ENCODE assay signal across 9 mouse cellular contexts in the genomic region with DNA sequence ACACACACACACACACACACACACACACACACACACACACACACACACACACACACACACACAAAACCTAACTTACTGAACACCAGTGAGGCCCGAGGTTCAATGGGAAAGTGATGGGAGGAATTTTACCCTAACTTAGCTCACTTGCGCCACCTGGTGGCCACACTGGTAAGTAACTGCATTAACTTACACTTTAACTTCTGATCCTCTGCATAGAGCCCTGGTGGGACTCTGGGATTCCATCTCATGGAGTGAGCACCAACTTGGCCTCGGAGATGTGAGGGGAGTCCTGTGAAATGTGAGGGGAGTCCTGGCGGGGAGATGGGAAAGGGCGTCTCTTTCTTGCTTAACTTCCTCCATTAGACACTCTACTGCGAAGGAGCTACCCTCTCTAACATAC. TPM values are rescaled to one million over a fixed set of nuclear protein-coding genes. Genes with fewer than 3 reads are reported as not detected.
DNase-seq lines count a peak whose midpoint lies in the region; ATAC-seq and TF ChIP-seq lines count a peak whose summit lies in the region.
"Had no signal": no experiment of that assay in that cellular context is flagged by ENCODE, and none has a peak within 500 bp of the region (broad histone marks: within the 10 kb centered on the region; RNA-seq: fewer than 3 reads in every experiment).

No protein-coding gene starts in this region.

- WGBS in forebrain, embryonic 14.5 days = 22% methylated on average over 6 of the region's 6 CpGs
- WGBS in hindbrain, postnatal 0 days = 19% methylated on average over 6 of the region's 6 CpGs
- 24% methylated on average over 6 of the region's 6 CpGs for WGBS in midbrain, embryonic 13.5 days

- CTCF ChIA-PET in Patski (lab: Charles Lee) = interaction anchor here (0.8 to 4.4 kb wide), 10 partner anchors 13 to 145 kb away, joined by 3 to 35 read pairs (median 4); no protein-coding TSS in a partner anchor

- H3K4me2 ChIP-seq in forebrain, embryonic 14.5 days (ENCODE audit: low read length) = no peak overlapping the region
- H3K4me2 ChIP-seq in hindbrain, postnatal 0 days (ENCODE audit: low read depth, low read length) = no peak overlapping the region
- no peak overlapping the region for H3K4me2 ChIP-seq in midbrain, embryonic 13.5 days (replicated peaks)
- H3K4me2 ChIP-seq: lung, embryonic 15.5 days had no signal

- H3K9ac ChIP-seq in forebrain, embryonic 14.5 days (ENCODE audit: low read length) = no peak overlapping the region
- H3K9ac ChIP-seq in hindbrain, postnatal 0 days (replicated peaks; ENCODE audit: low read length) = no peak overlapping the region
- H3K9ac ChIP-seq in midbrain, embryonic 13.5 days (replicated peaks) = no peak overlapping the region
- H3K9ac ChIP-seq: lung, embryonic 15.5 days had no signal

- no peak for ATAC-seq in Patski
- peak; percentile 47 for ATAC-seq in forebrain, embryonic 14.5 days
- peak; percentile 61 for ATAC-seq in hindbrain, postnatal 0 days
- peak; percentile 68 for ATAC-seq in midbrain, embryonic 13.5 days
- no peak for ATAC-seq in inflammation-experienced regulatory T-cells, adult 6 months

- H3K4me3 ChIP-seq in forebrain, embryonic 14.5 days (ENCODE audit: low read depth, low read length) = no peak overlapping the region
- no peak overlapping the region for H3K4me3 ChIP-seq in hindbrain, postnatal 0 days (ENCODE audit: low read length)
- no peak overlapping the region for H3K4me3 ChIP-seq in midbrain, embryonic 13.5 days (replicated peaks)
- H3K4me3 ChIP-seq: lung, embryonic 15.5 days had no signal

- TF ChIP-seq CTCF in Patski (IDR thresholded peaks at IDR 0.05) = no peak
- TF ChIP-seq CTCF in hindbrain, postnatal 0 days (IDR thresholded peaks at IDR 0.05; ENCODE audit: low read depth) = peak; percentile 91

- peak; percentile 35 for DNase-seq in Patski (ENCODE audit: low read depth, low spot score)
- peak; percentile 71 for DNase-seq in c-Kit-positive CD71-positive TER-119-positive erythroid progenitor cells, embryonic 14.5 days (ENCODE audit: low spot score)
- DNase-seq in forebrain, embryonic 14.5 days (ENCODE audit: low spot score) = peak; percentile 93
- peak; percentile 94 for DNase-seq in hindbrain, postnatal 0 days (ENCODE audit: low spot score)
- peak; percentile 29 to 80 for DNase-seq in left cerebral cortex, adult 8-10 months (ENCODE audit: low spot score in 2 of 2)
- peak; percentile 32 for DNase-seq in spleen, adult 12 weeks (ENCODE audit: low spot score)

- no peaks in the 10 kb centered on the region for H3K27me3 ChIP-seq in Patski
- no peaks in the 10 kb centered on the region for H3K27me3 ChIP-seq in forebrain, embryonic 14.5 days (replicated peaks; ENCODE audit: control insufficient read depth, insufficient read depth, low read length)
- no peaks in the 10 kb centered on the region for H3K27me3 ChIP-seq in hindbrain, postnatal 0 days (ENCODE audit: insufficient read depth, low read length)
- no peaks in the 10 kb centered on the region for H3K27me3 ChIP-seq in midbrain, embryonic 13.5 days
- H3K27me3 ChIP-seq: lung, embryonic 15.5 days had no signal

- no peaks in the 10 kb centered on the region for H3K36me3 ChIP-seq in forebrain, embryonic 14.5 days (ENCODE audit: control insufficient read depth, insufficient read depth, low read length)
- no peaks in the 10 kb centered on the region; the same call in 1 of the 2 replicates for H3K36me3 ChIP-seq in hindbrain, postnatal 0 days (ENCODE audit: insufficient read depth, low read length)
- no peaks in the 10 kb centered on the region for H3K36me3 ChIP-seq in midbrain, embryonic 13.5 days

- in situ Hi-C loops in Patski (cut with MboI; ENCODE audit: low pct_unique_long_range_greater_than_20kb) = no loop called here

- H3K9me3 ChIP-seq in forebrain, embryonic 14.5 days (replicated peaks; ENCODE audit: control insufficient read depth, low read length) = no peaks in the 10 kb centered on the region
- H3K9me3 ChIP-seq in hindbrain, postnatal 0 days (ENCODE audit: low read length) = no peaks in the 10 kb centered on the region
- no peaks in the 10 kb centered on the region for H3K9me3 ChIP-seq in midbrain, embryonic 13.5 days
- H3K9me3 ChIP-seq: lung, embryonic 15.5 days had no signal

- H3K4me1 ChIP-seq in forebrain, embryonic 14.5 days (ENCODE audit: control insufficient read depth, insufficient read depth, low read length) = no peaks in the 10 kb centered on the region
- no peaks in the 10 kb centered on the region for H3K4me1 ChIP-seq in hindbrain, postnatal 0 days (ENCODE audit: insufficient read depth, low read length)
- H3K4me1 ChIP-seq in midbrain, embryonic 13.5 days (replicated peaks) = no peaks in the 10 kb centered on the region
- H3K4me1 ChIP-seq: lung, embryonic 15.5 days had no signal

- POLR2A ChIA-PET in Patski (lab: Charles Lee) = no interaction called here

- no peak overlapping the region for H3K27ac ChIP-seq in forebrain, embryonic 14.5 days (ENCODE audit: low read depth, low read length)
- H3K27ac ChIP-seq in hindbrain, postnatal 0 days = no peak overlapping the region
- H3K27ac ChIP-seq in midbrain, embryonic 13.5 days = no peak overlapping the region
- H3K27ac ChIP-seq: lung, embryonic 15.5 days had no signal

RNA-seq across cellular contexts. Expression of gene Prf1, which starts 38.5 kb away (rescaled TPM):
- polyA plus RNA-seq in Patski (2021) = not detected
- not detected in 2 replicates for polyA plus RNA-seq in forebrain, embryonic 14.5 days (2014; fragmentation: Nextera tagmentation; extraction: Ambion mirVana)
- total RNA-seq in hindbrain, postnatal 0 days (2014; rRNA removed) = not detected in 2 replicates
- polyA plus RNA-seq in hindbrain, postnatal 0 days (2015; fragmentation: Nextera tagmentation; extraction: Ambion mirVana) = not detected in 2 replicates
- not detected for total RNA-seq in left cerebral cortex, adult 8-10 months (2022)
- polyA plus RNA-seq in midbrain, embryonic 13.5 days (2015; fragmentation: Nextera tagmentation; extraction: Ambion mirVana) = not detected in 2 replicates
- polyA plus RNA-seq in inflammation-experienced regulatory T-cells, adult 6 months (2017; shearing (Covaris generic)) = 10 to 100 TPM in 1 of 3 experiments, 1 to 10 TPM in 2; 5.3 to 31.6 (median 6.0) TPM
- polyA plus RNA-seq: lung, embryonic 15.5 days had no signal

RNA-seq across cellular contexts. Expression of gene Pald1, which starts 47.2 kb away (rescaled TPM):
- polyA plus RNA-seq in Patski (2021) = 14.5 TPM
- 10.0 and 15.6 TPM in 2 replicates for polyA plus RNA-seq in forebrain, embryonic 14.5 days (2014; fragmentation: Nextera tagmentation; extraction: Ambion mirVana)
- total RNA-seq in hindbrain, postnatal 0 days (2014; rRNA removed) = 34.3 and 36.0 TPM in 2 replicates
- polyA plus RNA-seq in hindbrain, postnatal 0 days (2015; fragmentation: Nextera tagmentation; extraction: Ambion mirVana) = 21.7 TPM in 2 replicates
- total RNA-seq in left cerebral cortex, adult 8-10 months (2022) = 10 to 100 TPM; 10.6 to 15.2 (median 13.0) TPM
- 17.5 and 21.1 TPM in 2 replicates for polyA plus RNA-seq in midbrain, embryonic 13.5 days (2015; fragmentation: Nextera tagmentation; extraction: Ambion mirVana)
- polyA plus RNA-seq in inflammation-experienced regulatory T-cells, adult 6 months (2017; shearing (Covaris generic)) = 1 to 10 TPM in 1 of 3 experiments, not detected in 2; 1.0 TPM

Comparison
In these comparisons a context has a peak if more than half of its experiments do, and no peak if none do; other contexts are left out.
1. ATAC-seq: peak in forebrain, embryonic 14.5 days (single experiment), hindbrain, postnatal 0 days (single experiment) and midbrain, embryonic 13.5 days (single experiment); none in Patski (single experiment) and inflammation-experienced regulatory T-cells, adult 6 months (single experiment).
2. DNase-seq: peak in every context shown above with its lines; median percentile 94 in hindbrain, postnatal 0 days; 93 in forebrain, embryonic 14.5 days; 71 in c-Kit-positive CD71-positive TER-119-positive erythroid progenitor cells, embryonic 14.5 days; 54 in left cerebral cortex, adult 8-10 months; 35 in Patski; 32 in spleen, adult 12 weeks.